Mouse (Mus musculus) neutrophil, adult 83 days (primary cell): ENCODE results near the gene Kng1. TPM values are rescaled to one million over a fixed set of nuclear protein-coding genes. Genes with fewer than 3 reads are reported as not detected.

Experiments used
- total RNA-seq, 2 experiments: library from RNA; stranded (reverse); gene quantifications; one replicate each; pipeline ENCODE4 v1.2.4; 2023

Gene Kng1
- not detected for total RNA-seq

DNA sequence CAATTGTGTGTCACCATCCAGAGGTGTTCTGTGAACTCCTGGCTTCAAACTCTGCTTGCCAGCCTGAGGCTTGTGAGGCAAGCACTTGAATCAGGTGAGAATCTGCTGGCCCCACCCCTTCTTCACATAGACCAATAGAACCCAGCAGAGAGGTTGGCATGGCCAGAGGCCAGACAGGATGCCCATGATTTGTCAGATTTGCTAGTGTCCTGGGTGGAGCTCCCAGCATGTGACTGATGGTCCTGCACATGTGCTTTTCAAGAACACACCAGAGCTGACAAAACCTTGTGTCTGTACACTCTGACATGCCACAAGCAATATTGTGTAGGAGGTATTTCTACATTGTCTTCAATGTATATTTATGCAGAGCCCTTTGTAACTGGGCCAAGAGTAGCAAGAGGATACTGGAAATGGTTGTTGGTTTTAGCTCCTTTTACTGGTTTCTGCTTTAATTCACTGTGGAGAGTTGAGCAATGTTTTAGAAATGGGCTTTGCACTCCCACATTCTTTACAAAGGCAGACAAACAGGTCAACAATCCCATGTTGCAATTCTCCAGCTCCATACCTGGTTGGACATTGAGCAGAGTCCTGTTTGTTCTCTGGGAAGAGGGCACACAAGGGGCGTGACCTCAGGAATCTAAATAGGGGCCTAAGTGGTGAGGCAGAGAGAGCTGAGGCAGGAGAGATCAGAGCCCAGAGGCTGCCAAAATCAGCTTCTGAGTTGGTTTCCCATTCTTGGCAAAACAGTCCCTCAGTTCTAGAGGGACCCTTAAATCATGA lies at the start of gene Kng1:
Gene Kng1, plus strand, starts transcription at position 198 of the 780 bp plus-strand sequence.

GRCm38 (mm10) chr16:23028966-23029600 lies 28.6 kb upstream of the Kng1 start, which contains the start of gene Kng2:
TSS of gene Kng2 (minus strand) at chr16:23029482.

GRCm38 (mm10) chr16:23107231-23107942 lies 49.7 kb downstream of the Kng1 start, which contains the start of gene Eif4a2:
TSS of gene Eif4a2 (plus strand) at chr16:23107444.

GRCm38 (mm10) chr16:23127673-23128375 lies 70.2 kb downstream of the Kng1 start, which contains the start of gene Rfc4:
TSS of gene Rfc4 (minus strand) at chr16:23127737.

Other genes starting within 250 kb of the Kng1 start
- gene Crygs, start 246.3 kb upstream of the Kng1 start, total RNA-seq = not detected
- 10 to 100 TPM; 13.5 to 13.8 TPM for gene Tbccd1, start 200.2 kb upstream of the Kng1 start, total RNA-seq
- 10 to 100 TPM; 50.0 to 54.0 TPM for gene Dnajb11, start 200.0 kb upstream of the Kng1 start, total RNA-seq
- not detected for gene Ahsg, start 166.6 kb upstream of the Kng1 start, total RNA-seq
- not detected for gene Fetub, start 139.5 kb upstream of the Kng1 start, total RNA-seq
- gene Hrg, start 106.8 kb upstream of the Kng1 start, total RNA-seq = not detected
- not detected for gene Kng2, start 28.4 kb upstream of the Kng1 start, total RNA-seq
- gene Eif4a2, start 49.6 kb downstream of the Kng1 start, total RNA-seq = 100 to 1,000 TPM; 483 to 514 TPM
- gene Rfc4, start 69.9 kb downstream of the Kng1 start, total RNA-seq = 10 to 100 TPM; 28.1 to 28.5 TPM
- not detected for gene Adipoq, start 88.7 kb downstream of the Kng1 start, total RNA-seq
- 1 to 10 TPM; 1.7 to 2.1 TPM for gene St6gal1, start 166.9 kb downstream of the Kng1 start, total RNA-seq